Mouse (Mus musculus) liver, postnatal 0 days (tissue): ENCODE data around the gene Tmem30b.

Source experiments
- CTCF ChIP-seq: sonication (generic); IDR thresholded peaks from 2 replicates; pipeline ENCODE4 v1.5.1; 2016; ENCODE audit warnings: antibody characterized with exemption, low read depth
- EP300 ChIP-seq: IDR thresholded peaks from 2 replicates; pipeline ENCODE4 v1.6.1; 2016; ENCODE audit warnings: antibody characterized with exemption, low read depth, mild to moderate bottlenecking

GRCm38 (mm10) chr12:73531889-73532479, 14.2 kb downstream of the Tmem30b start:
- TF ChIP-seq EP300 (no peak), CTCF (no peak)
